Mouse (Mus musculus) forebrain, embryonic 15.5 days (tissue): ENCODE measurements around the gene Dkkl1. TPM values are rescaled to one million over a fixed set of nuclear protein-coding genes. Genes with fewer than 3 reads are reported as not detected.

Experiments used
- ATAC-seq: fragments of 200-750 bp; cut with Nextera tagmentation; replicated peaks from 2 replicates; pipeline ENCODE4 v1.8.0; 2017; ENCODE audit warnings: mild to moderate bottlenecking, moderate TSS enrichment, moderate library complexity
- H3K27ac ChIP-seq: fragments of 300-500 bp; sonication (generic); replicated peaks from 2 replicates; pipeline ENCODE4 v1.5.1; 2015; ENCODE audit warnings: mild to moderate bottlenecking, inconsistent platforms
- H3K27me3 ChIP-seq: fragments of 300-500 bp; sonication (generic); 2 replicates; pipeline ENCODE4 v1.6.1; 2015; ENCODE audit warnings: inconsistent platforms
- H3K36me3 ChIP-seq: fragments of 300-500 bp; sonication (generic); 2 replicates; pipeline ENCODE4 v1.6.1; 2015; ENCODE audit warnings: mild to moderate bottlenecking, inconsistent platforms
- H3K4me1 ChIP-seq: fragments of 300-500 bp; sonication (generic); 2 replicates; pipeline ENCODE4 v1.6.1; 2015; ENCODE audit warnings: inconsistent platforms
- H3K4me2 ChIP-seq: fragments of 300-500 bp; sonication (generic); replicated peaks from 2 replicates; pipeline ENCODE4 v1.6.1; 2015; ENCODE audit warnings: mild to moderate bottlenecking, inconsistent platforms
- H3K4me3 ChIP-seq: fragments of 300-500 bp; sonication (generic); 2 replicates; pipeline ENCODE4 v1.5.1; 2015; ENCODE audit warnings: mild to moderate bottlenecking, inconsistent platforms
- H3K9ac ChIP-seq: fragments of 300-500 bp; sonication (generic); replicated peaks from 2 replicates; pipeline ENCODE4 v1.6.1; 2015; ENCODE audit warnings: mild to moderate bottlenecking, inconsistent platforms
- H3K9me3 ChIP-seq: fragments of 300-500 bp; sonication (generic); 2 replicates; pipeline ENCODE4 v1.6.1; 2016; ENCODE audit warnings: inconsistent platforms
- WGBS: fragments of 180-500 bp; shearing (Covaris S2); methylation state at CpG from one replicate; pipeline ENCODE4 v1.1.7; 2015; ENCODE audit warnings: mixed read lengths; 5-methylcytosine and 5-hydroxymethylcytosine counted together
- polyA plus RNA-seq: library from polyadenylated mRNA; unstranded; fragments of >200 nt; fragmentation: Nextera tagmentation; extraction: Ambion mirVana; gene quantifications from 2 replicates; pipeline ENCODE4 v1.2.1, GENCODE M21; 2015

Dkkl1 gene
- polyA plus RNA-seq, 1 experiment from 2014 or later, result 1.4 TPM

GRCm38 (mm10) chr7:45224826-45225225 lies 12.9 kb upstream of the Dkkl1 start:
- Histone ChIP-seq H3K27ac (no peak overlapping the region), H3K9me3 (no peaks in the 10 kb centered on the region), H3K4me2 (no peak overlapping the region), H3K27me3 (no peaks in the 10 kb centered on the region), H3K36me3 (peaks cover 32% of the 10 kb centered on the region), H3K4me3 (no peak overlapping the region), H3K4me1 (no peaks in the 10 kb centered on the region), H3K9ac (no peak overlapping the region)
- ATAC-seq, result no peak
- WGBS, result 88% methylated on average over 7 of the region's 7 CpGs

GRCm38 (mm10) chr7:45221680-45222079 lies 9.7 kb upstream of the Dkkl1 start:
- WGBS, result 87% methylated on average over 2 of the region's 2 CpGs
- Histone ChIP-seq H3K27ac (no peak overlapping the region), H3K27me3 (no peaks in the 10 kb centered on the region), H3K4me2 (no peak overlapping the region), H3K36me3 (peaks cover 18% of the 10 kb centered on the region), H3K9ac (no peak overlapping the region), H3K9me3 (no peaks in the 10 kb centered on the region), H3K4me1 (peaks cover 16% of the 10 kb centered on the region), H3K4me3 (no peak overlapping the region)
- no peak for ATAC-seq

GRCm38 (mm10) chr7:45216442-45217183 lies 4.7 kb upstream of the Dkkl1 start:
- H3K9me3 ChIP-seq, result no peaks in the 10 kb centered on the region
- H3K9ac ChIP-seq, result peak overlapping the region; percentile 72
- peak overlapping the region; percentile 52 for H3K4me3 ChIP-seq
- peak overlapping the region; percentile 91 for H3K4me2 ChIP-seq
- peak overlapping the region; percentile 78 for H3K27ac ChIP-seq
- H3K36me3 ChIP-seq, result peaks cover 6% of the 10 kb centered on the region; the same call in 1 of the 2 replicates
- peaks cover 5% of the 10 kb centered on the region; the same call in 1 of the 2 replicates for H3K27me3 ChIP-seq
- ATAC-seq, result peak; percentile 80
- peaks cover 29% of the 10 kb centered on the region for H3K4me1 ChIP-seq
- WGBS, result under 1% methylated on average over 13 of the region's 13 CpGs

GRCm38 (mm10) chr7:45215673-45216441 lies 3.9 kb upstream of the Dkkl1 start, which contains the start of gene Tead2:
Tead2 (plus strand) TSS chr7:45215753.
- peak within 1 kb of the TSS; percentile 52 for H3K4me3 ChIP-seq
- peaks cover 6% of the 10 kb centered on the region; the same call in 1 of the 2 replicates for H3K36me3 ChIP-seq
- H3K27me3 ChIP-seq, result peaks cover 13% of the 10 kb centered on the region; the same call in 1 of the 2 replicates
- H3K9ac ChIP-seq, result peak within 1 kb of the TSS; percentile 72
- H3K27ac ChIP-seq, result peak within 1 kb of the TSS; percentile 78
- WGBS, result 2% methylated on average over 54 of the region's 55 CpGs
- peaks cover 29% of the 10 kb centered on the region for H3K4me1 ChIP-seq
- no peaks in the 10 kb centered on the region for H3K9me3 ChIP-seq
- peak within 1 kb of the TSS; percentile 91 for H3K4me2 ChIP-seq
- ATAC-seq, result peak; percentile 39; the same call in 1 of the 2 replicates

- Histone ChIP-seq H3K36me3 (no peaks in the 10 kb centered on the region), H3K9ac (no peak overlapping the region), H3K4me1 (peaks cover 26% of the 10 kb centered on the region), H3K4me2 (no peak overlapping the region), H3K27ac (peak overlapping the region; percentile 33), H3K27me3 (peaks cover 22% of the 10 kb centered on the region), H3K4me3 (no peak overlapping the region), H3K9me3 (no peaks in the 10 kb centered on the region)
- no peak for ATAC-seq
- WGBS, result 68% methylated on average over 5 of the region's 5 CpGs
These were observed 1.8 kb upstream of the Dkkl1 start for GRCm38 (mm10) chr7:45213708-45214107.

GRCm38 (mm10) chr7:45212356-45212755 lies 409 bp upstream of the Dkkl1 start:
- no peak for ATAC-seq
- no peak overlapping the region for H3K4me2 ChIP-seq
- peaks cover 22% of the 10 kb centered on the region for H3K27me3 ChIP-seq
- no peaks in the 10 kb centered on the region for H3K9me3 ChIP-seq
- H3K36me3 ChIP-seq, result no peaks in the 10 kb centered on the region
- H3K27ac ChIP-seq, result no peak overlapping the region
- peaks cover 20% of the 10 kb centered on the region for H3K4me1 ChIP-seq
- no peak overlapping the region for H3K9ac ChIP-seq
- no peak overlapping the region for H3K4me3 ChIP-seq
- 86% methylated on average over 7 of the region's 7 CpGs for WGBS

GRCm38 (mm10) chr7:45211070-45211469 lies 877 bp downstream of the Dkkl1 start:
- ATAC-seq, result no peak
- Histone ChIP-seq H3K4me2 (no peak overlapping the region), H3K27me3 (peaks cover 22% of the 10 kb centered on the region), H3K27ac (no peak overlapping the region), H3K4me3 (no peak overlapping the region), H3K9me3 (no peaks in the 10 kb centered on the region), H3K4me1 (peaks cover 7% of the 10 kb centered on the region), H3K9ac (no peak overlapping the region), H3K36me3 (no peaks in the 10 kb centered on the region)
- 85% methylated on average over 10 of the region's 10 CpGs for WGBS

GRCm38 (mm10) chr7:45208260-45208659 lies 3.7 kb downstream of the Dkkl1 start:
- H3K4me2 ChIP-seq, result no peak overlapping the region
- H3K9ac ChIP-seq, result no peak overlapping the region
- no peak for ATAC-seq
- WGBS, result 81% methylated on average over 6 of the region's 6 CpGs
- no peak overlapping the region for H3K27ac ChIP-seq
- H3K27me3 ChIP-seq, result peaks cover 22% of the 10 kb centered on the region
- H3K9me3 ChIP-seq, result no peaks in the 10 kb centered on the region
- 0 out of 2 replicates have a peak, but pooled peaks cover 4% of the 10 kb centered on the region for H3K4me1 ChIP-seq
- H3K4me3 ChIP-seq, result no peak overlapping the region
- H3K36me3 ChIP-seq, result no peaks in the 10 kb centered on the region

- Histone ChIP-seq H3K9ac (peak within 1 kb of the TSS; percentile 54), H3K4me2 (peak within 1 kb of the TSS; percentile 51), H3K27ac (peak within 1 kb of the TSS; percentile 82), H3K4me1 (0 out of 2 replicates have a peak, but pooled peaks cover 4% of the 10 kb centered on the region), H3K27me3 (no peaks in the 10 kb centered on the region), H3K4me3 (peak within 1 kb of the TSS; percentile 48), H3K36me3 (no peaks in the 10 kb centered on the region), H3K9me3 (no peaks in the 10 kb centered on the region)
- 9% methylated on average over 44 of the region's 44 CpGs for WGBS
- ATAC-seq, result peak; percentile 97
These were observed 7.4 kb downstream of the Dkkl1 start, which contains the start of gene Ccdc155 for GRCm38 (mm10) chr7:45204380-45205143. Ccdc155 (minus strand) TSS chr7:45204892.

- no peaks in the 10 kb centered on the region for H3K27me3 ChIP-seq
- H3K4me1 ChIP-seq, result peaks cover 16% of the 10 kb centered on the region
- no peaks in the 10 kb centered on the region for H3K9me3 ChIP-seq
- H3K4me2 ChIP-seq, result no peak overlapping the region
- H3K4me3 ChIP-seq, result no peak overlapping the region
- H3K36me3 ChIP-seq, result no peaks in the 10 kb centered on the region
- ATAC-seq, result no peak
- H3K27ac ChIP-seq, result no peak overlapping the region
- 63% methylated on average over 10 of the region's 10 CpGs for WGBS
- H3K9ac ChIP-seq, result no peak overlapping the region
These were observed 9.3 kb downstream of the Dkkl1 start for GRCm38 (mm10) chr7:45202654-45203053.

- 83% methylated on average over 11 of the region's 11 CpGs for WGBS
- H3K9ac ChIP-seq, result no peak overlapping the region
- no peak for ATAC-seq
These were observed 13.0 kb downstream of the Dkkl1 start for GRCm38 (mm10) chr7:45198961-45199360.

More at GRCm38 (mm10) chr7:45198961-45199360, 13.0 kb downstream of the Dkkl1 start:
- Histone ChIP-seq H3K9me3 (no peaks in the 10 kb centered on the region), H3K36me3 (no peaks in the 10 kb centered on the region), H3K27ac (no peak overlapping the region), H3K4me3 (no peak overlapping the region), H3K27me3 (no peaks in the 10 kb centered on the region), H3K4me2 (no peak overlapping the region), H3K4me1 (peaks cover 14% of the 10 kb centered on the region)
